Mouse (Mus musculus) 3134 (cell line): Measurements from ENCODE around the gene Tead4.
"Not testable (repeated sequence)": the region's sequence is repeated elsewhere in the genome, so short reads cannot be mapped to it uniquely, and the experiment has no call there.

Experiments used
- DNase-seq: peaks from one replicate; pipeline ENCODE4 v3.0.0-alpha.2; 2011; ENCODE audit warnings: low spot score; ENCODE audit not compliant: insufficient read length; ENCODE audit errors: extremely low read depth

Tead4 gene

GRCm38 (mm10) chr6:128300134-128301001 lies at the start of gene Tead4:
Gene Tead4, minus strand, starts transcription at chr6:128300823.
- DNase-seq = peak; percentile 94

DNA sequence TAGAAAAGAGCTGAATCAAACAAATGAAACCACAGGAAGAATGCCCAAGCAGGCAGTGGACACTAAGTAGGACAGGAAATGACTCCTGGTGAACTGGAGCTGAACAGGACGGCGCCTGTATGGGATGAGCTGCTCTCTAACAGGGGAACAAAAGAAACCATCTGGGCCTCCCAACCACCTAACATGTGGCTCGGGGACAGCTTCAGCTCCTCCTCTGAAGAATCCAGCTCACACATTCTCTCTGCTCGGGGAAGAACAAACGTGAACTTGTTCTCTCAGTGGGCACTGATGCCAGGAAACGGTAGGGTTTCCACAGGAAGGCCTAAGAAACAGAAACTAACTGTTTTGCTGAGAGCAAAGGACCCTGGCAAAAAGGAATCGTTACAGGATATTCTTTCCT lies 49.1 kb upstream of the Tead4 start:
- no peak for DNase-seq

DNA sequence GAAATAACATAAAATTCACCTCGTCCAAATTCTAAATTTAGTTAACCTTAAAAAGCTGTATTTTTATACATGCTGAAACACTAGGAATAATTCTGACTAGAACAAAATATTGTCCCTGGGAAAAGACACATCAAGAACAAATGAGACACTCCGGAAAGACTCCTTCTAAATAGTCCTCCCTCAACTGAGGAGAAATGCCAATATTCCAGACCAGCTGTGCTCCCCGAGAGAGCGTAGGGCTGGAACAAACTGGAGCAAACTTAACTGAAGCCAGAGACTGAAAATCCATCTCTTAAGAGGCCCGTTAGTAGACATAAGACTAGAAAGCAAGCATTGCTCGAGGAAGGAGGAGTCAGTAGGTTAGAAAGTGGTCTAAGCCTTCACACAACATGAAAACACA lies 46.2 kb upstream of the Tead4 start:
- no peak for DNase-seq

DNA sequence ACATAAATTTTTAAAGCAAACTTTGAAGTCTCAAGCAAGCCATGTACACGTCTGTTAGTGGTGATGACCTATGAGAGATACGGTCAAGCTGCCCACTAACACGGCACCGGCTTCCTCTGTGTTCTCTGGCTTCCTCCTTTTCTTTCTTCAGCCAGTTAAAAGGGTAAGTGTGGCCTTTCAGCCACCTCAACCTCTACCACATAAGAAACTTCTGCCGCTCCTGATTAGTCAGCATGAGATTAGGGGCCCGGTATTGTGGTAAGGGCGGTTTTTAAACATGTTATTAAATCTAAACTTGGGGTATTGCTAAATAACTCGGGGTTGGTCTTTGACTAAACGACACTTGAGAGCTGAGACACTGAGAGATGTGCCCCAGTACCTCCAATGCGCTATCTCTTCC lies 45.0 kb upstream of the Tead4 start:
- DNase-seq = no peak

- no peak for DNase-seq
These were observed 41.5 kb upstream of the Tead4 start for GRCm38 (mm10) chr6:128341956-128342723.

GRCm38 (mm10) chr6:128338876-128339275 lies 38.3 kb upstream of the Tead4 start:
- no peak for DNase-seq

- no peak for DNase-seq
These were observed 36.8 kb upstream of the Tead4 start for GRCm38 (mm10) chr6:128337467-128337866.

DNA sequence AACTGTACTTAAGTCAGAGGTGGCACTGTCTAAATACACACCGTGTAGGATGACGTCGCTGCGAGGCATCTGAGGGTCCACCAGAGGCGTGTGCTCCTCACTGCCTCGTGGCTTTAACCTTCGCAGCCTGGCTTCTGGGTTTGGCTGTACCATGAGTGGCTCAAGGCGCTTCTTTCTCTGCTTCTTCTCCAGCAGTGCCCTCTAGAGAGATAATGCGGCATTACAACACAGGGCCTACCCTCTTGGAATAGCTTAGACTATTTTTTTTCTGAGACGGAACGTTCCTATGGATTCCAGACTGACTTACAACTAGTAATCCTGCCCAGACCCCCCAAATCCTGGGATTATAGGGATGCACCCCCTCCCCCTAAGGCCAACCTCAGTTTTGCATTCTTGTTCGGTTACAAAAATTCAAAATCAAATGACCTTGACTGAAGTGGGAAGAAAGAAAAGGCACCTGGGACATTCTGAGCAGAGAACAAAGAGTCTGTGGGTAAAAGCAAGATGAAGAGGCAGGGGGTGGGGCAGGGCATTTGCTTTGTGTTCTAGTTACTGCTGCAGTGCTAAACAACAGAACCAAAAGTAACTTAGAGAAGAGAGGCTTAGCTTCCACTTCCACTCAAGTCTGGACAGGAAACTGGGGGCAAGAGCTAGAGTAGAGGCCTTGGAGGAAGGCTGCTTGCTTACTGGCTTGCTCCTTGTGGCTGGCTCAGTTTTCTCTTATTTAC lies 33.9 kb upstream of the Tead4 start:
- peak; percentile 55 for DNase-seq

- DNase-seq = peak; percentile 28
These were observed 17.7 kb upstream of the Tead4 start for GRCm38 (mm10) chr6:128318317-128318716.

DNA sequence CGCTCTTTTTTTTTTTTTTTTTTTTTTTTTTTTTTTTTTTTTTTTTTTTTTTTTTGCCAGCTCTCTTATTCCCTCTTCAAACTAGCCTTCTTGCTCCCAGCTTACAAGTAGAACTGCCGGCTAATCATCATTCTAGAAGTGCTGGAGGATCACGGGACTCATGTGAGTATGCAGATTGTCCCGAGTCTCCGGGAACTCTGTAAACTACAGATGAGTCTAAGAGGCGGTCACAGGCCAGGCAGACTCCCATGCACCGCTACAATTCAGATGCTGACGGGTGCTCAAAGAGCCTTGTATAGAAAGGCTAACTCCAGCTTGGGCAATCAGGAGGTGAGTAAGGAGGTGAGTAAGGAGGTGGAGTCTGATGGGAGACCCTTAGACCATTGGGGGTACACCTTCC lies 15.0 kb upstream of the Tead4 start:
- DNase-seq = no peak

GRCm38 (mm10) chr6:128314796-128315195 lies 14.2 kb upstream of the Tead4 start:
- DNase-seq = no peak

- peak; percentile 60 for DNase-seq
These were observed 7.7 kb upstream of the Tead4 start for GRCm38 (mm10) chr6:128308311-128308710.

GRCm38 (mm10) chr6:128304801-128305200 lies 4.2 kb upstream of the Tead4 start:
- no peak for DNase-seq

- not testable (repeated sequence) for DNase-seq
These were observed 2.0 kb upstream of the Tead4 start for GRCm38 (mm10) chr6:128302640-128303039.

GRCm38 (mm10) chr6:128301891-128302290 lies 1.3 kb upstream of the Tead4 start:
- DNase-seq = no peak

DNA sequence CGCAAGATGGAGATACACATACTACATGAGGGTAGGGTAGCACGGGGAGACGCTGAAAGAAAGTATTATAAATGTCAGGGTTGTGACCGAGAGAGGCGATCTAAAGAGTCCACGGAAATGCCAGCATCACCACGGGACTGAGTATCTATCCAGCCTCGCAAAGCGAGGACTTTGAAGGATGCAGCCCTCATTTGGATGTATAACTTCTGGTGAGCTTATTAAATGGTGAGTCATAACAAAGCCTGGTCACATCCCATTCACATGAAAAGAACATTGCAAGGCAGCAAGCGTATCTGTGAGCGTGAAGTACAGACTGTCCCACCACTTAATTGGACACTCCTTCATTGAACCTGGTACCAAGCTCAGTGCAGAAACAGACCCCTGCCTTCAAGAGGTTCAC lies 835 bp upstream of the Tead4 start:
- DNase-seq = no peak

DNA sequence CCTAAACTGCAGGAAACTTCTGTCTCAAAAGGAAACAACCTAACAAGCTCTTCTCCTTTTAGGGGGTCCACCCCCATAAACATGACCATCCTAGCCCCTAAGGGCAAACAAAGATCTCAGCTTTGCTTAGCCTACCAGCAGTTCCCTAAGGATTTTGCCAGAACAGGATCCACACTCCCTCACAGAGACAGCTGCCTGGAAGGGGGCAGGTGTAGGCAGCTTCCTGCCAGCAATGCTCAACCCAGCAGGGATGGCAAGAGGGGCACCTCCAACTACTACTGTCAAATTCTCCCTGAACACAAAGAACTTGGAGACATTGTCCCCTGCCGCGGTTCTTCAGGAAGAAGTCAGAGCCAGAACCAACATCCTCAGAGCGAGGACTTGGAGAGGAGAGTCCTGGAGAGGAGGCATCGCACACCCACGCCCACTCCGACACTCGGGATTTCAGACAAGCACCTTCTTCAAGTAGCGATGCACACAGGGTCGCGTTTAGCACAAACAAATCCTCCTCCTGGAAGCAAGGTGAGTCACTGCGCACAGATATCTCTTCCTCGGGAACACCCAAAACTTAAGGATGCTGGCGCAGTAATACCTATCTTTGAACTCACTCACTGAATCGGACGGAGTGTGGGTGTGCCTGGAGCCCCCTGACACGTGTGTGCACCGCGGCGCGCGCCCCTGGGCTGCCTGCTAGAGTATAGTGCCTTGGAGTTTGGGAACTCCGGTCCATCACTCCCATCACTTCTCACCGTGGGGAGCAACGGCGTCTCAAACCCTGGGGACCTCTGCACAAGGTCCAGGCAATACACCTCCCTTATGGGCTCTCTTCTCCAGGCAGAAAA lies 1.1 kb downstream of the Tead4 start:
- no peak for DNase-seq

DNA sequence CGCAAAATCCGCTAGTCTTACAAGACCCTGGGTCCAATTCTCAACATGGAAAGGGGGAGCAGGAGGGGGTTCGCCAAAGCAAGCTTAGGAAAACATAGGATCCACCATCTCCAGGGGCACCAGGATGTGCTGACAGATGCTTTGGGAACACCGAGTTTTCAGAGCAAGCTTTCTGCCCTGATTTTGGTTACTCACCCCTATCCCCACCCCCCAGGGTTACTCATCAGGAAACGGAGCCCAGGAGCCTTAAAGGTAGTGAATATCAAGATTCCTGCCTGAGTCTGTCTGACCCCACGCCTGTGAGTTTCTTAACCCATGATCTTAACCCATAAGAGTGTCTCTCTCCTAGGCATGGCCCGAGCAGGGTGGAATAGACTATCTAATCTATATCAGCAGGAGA lies 2.4 kb downstream of the Tead4 start:
- DNase-seq = peak; percentile 25

DNA sequence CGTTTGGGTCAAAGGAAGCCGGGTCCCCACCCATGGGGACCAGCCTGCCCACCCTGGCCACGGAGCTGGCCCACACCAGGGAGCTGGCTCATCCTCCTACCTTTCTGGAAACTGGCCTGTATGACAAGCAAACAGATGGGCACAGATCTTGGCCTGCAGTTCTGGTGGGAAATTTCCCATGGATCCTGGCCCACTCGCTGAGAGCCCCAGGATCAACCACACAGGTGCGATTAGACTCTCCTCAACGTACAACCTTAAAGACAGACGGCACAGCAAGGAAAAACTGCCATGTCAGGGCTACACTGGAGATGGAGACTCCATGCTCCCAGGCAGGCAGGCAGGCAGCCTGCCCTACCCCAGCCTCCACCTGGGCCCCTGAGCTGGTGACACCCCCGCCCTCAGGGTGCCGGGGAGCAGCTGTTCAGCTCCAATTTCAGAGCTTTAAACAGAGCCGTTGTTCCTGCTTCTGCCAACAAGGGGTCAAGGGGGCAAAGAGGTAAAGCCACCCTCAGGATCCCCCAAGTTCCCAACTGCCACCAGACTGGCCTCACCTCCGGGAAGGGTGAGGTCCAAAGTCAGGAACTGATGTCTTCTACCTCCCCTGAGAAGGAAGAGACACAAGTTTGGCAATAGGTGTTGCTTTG lies 3.8 kb downstream of the Tead4 start:
- DNase-seq = peak; percentile 40
